Mouse (Mus musculus) CH12.LX (cell line): ENCODE data around the gene Ttc30a1.

Source experiments
- CTCF ChIP-seq, 2 experiments: IDR thresholded peaks in 1 of 2; conservative IDR thresholded peaks in 1 of 2; 2 replicates each; pipeline ENCODE4 v1.5.1; 2011 to 2012; ENCODE audit warnings: low read depth in 2 of 2, low read length in 2 of 2, improper control_type of control experiment in 1 of 2, inconsistent platforms in 1 of 2, mild to moderate bottlenecking in 1 of 2, moderate library complexity in 1 of 2
- ELF1 ChIP-seq: IDR thresholded peaks from 2 replicates; pipeline ENCODE4 v1.6.1; 2014; ENCODE audit warnings: low read depth, mild to moderate bottlenecking, inconsistent platforms, low read length, improper control_type of control experiment

GRCm38 (mm10) chr2:75964972-75965371, 16.8 kb downstream of the Ttc30a1 start:
- TF ChIP-seq CTCF (conservative IDR thresholded peaks at IDR 0.05 in 1 of 2, IDR thresholded peaks at IDR 0.05 in 1 of 2; ENCODE audit: low read depth in 2 of 2, low read length in 2 of 2) (peak; percentile 34 to 89; a peak in 3 of 4 replicates), ELF1 (no peak)
